Mouse (Mus musculus): ENCODE measurements around the gene AC170998.1. TPM values are rescaled to one million over a fixed set of nuclear protein-coding genes. Genes with fewer than 3 reads are reported as not detected.
A peak's percentile ranks its signal among the peaks of the same experiment; 100 is the strongest.

The AC170998.1 gene
- polyA plus RNA-seq, 1 experiment from 2014 or later, result 0.80 TPM

GRCm38 (mm10) chr17:28709552-28710290 is 16.2 kb upstream of the AC170998.1 start:
- DNase-seq, result no peak
- ATAC-seq, result peak; percentile 17; the same call in 1 of the 2 replicates
- peak overlapping the region; percentile 13; the same call in 1 of the 2 replicates for H3K4me2 ChIP-seq (ENCODE audit: low read depth, low read length)

GRCm38 (mm10) chr17:28710291-28710688 is 15.6 kb upstream of the AC170998.1 start:
- no peak for TF ChIP-seq EP300 (IDR thresholded peaks at IDR 0.05; ENCODE audit: low read depth)
- no peak for TF ChIP-seq CTCF (IDR thresholded peaks at IDR 0.05; ENCODE audit: low read depth)

More at GRCm38 (mm10) chr17:28709552-28710290, 16.2 kb upstream of the AC170998.1 start:
- Histone ChIP-seq H3K9ac (replicated peaks) (no peak overlapping the region; the same call in 1 of the 2 replicates), H3K9me3 (ENCODE audit: low read length) (no peaks in the 10 kb centered on the region), H3K4me3 (ENCODE audit: low read depth, low read length) (no peak overlapping the region), H3K27me3 (ENCODE audit: insufficient read depth, low read length) (no peaks in the 10 kb centered on the region), H3K27ac (ENCODE audit: low read depth) (peak overlapping the region; percentile 71; the same call in 1 of the 2 replicates), H3K4me1 (ENCODE audit: insufficient read depth) (peaks cover 46% of the 10 kb centered on the region), H3K36me3 (replicated peaks; ENCODE audit: insufficient read depth, low read length) (peaks cover 12% of the 10 kb centered on the region)
- WGBS (ENCODE audit: insufficient replicate concordance), result 59% methylated on average over 8 of the region's 8 CpGs
- TF ChIP-seq EP300 (IDR thresholded peaks at IDR 0.05; ENCODE audit: low read depth), result no peak
- TF ChIP-seq CTCF (IDR thresholded peaks at IDR 0.05; ENCODE audit: low read depth), result no peak

GRCm38 (mm10) chr17:28711237-28711636 is 14.6 kb upstream of the AC170998.1 start:
- Histone ChIP-seq H3K9ac (replicated peaks) (no peak overlapping the region), H3K9me3 (ENCODE audit: low read length) (no peaks in the 10 kb centered on the region), H3K4me3 (ENCODE audit: low read depth, low read length) (no peak overlapping the region), H3K36me3 (replicated peaks; ENCODE audit: insufficient read depth, low read length) (peaks cover 22% of the 10 kb centered on the region), H3K4me1 (ENCODE audit: insufficient read depth) (peaks cover 40% of the 10 kb centered on the region), H3K27me3 (ENCODE audit: insufficient read depth, low read length) (no peaks in the 10 kb centered on the region), H3K27ac (ENCODE audit: low read depth) (peak overlapping the region; percentile 53), H3K4me2 (ENCODE audit: low read depth, low read length) (no peak overlapping the region)
- DNase-seq (no peak), ATAC-seq (peak; percentile 12; the same call in 1 of the 2 replicates)
- TF ChIP-seq CTCF (IDR thresholded peaks at IDR 0.05; ENCODE audit: low read depth), result no peak
- 85% methylated on average over 6 of the region's 6 CpGs for WGBS (ENCODE audit: insufficient replicate concordance)

More at GRCm38 (mm10) chr17:28710291-28710688, 15.6 kb upstream of the AC170998.1 start:
- Histone ChIP-seq H3K36me3 (replicated peaks; ENCODE audit: insufficient read depth, low read length) (peaks cover 15% of the 10 kb centered on the region), H3K27ac (ENCODE audit: low read depth) (peak overlapping the region; percentile 34; the same call in 1 of the 2 replicates), H3K9me3 (ENCODE audit: low read length) (no peaks in the 10 kb centered on the region), H3K4me3 (ENCODE audit: low read depth, low read length) (no peak overlapping the region), H3K9ac (replicated peaks) (no peak overlapping the region), H3K4me1 (ENCODE audit: insufficient read depth) (peaks cover 46% of the 10 kb centered on the region), H3K27me3 (ENCODE audit: insufficient read depth, low read length) (no peaks in the 10 kb centered on the region), H3K4me2 (ENCODE audit: low read depth, low read length) (no peak overlapping the region)
- ATAC-seq, result no peak
- WGBS (ENCODE audit: insufficient replicate concordance), result 79% methylated on average over 8 of the region's 8 CpGs
- DNase-seq, result no peak

GRCm38 (mm10) chr17:28712305-28712704 is 13.6 kb upstream of the AC170998.1 start:
- H3K36me3 ChIP-seq (replicated peaks; ENCODE audit: insufficient read depth, low read length), result peaks cover 29% of the 10 kb centered on the region
- no peak overlapping the region for H3K4me2 ChIP-seq (ENCODE audit: low read depth, low read length)
- peaks cover 36% of the 10 kb centered on the region for H3K4me1 ChIP-seq (ENCODE audit: insufficient read depth)
- ATAC-seq (no peak), DNase-seq (no peak)
- no peak overlapping the region for H3K4me3 ChIP-seq (ENCODE audit: low read depth, low read length)
- H3K27me3 ChIP-seq (ENCODE audit: insufficient read depth, low read length), result no peaks in the 10 kb centered on the region
- WGBS (ENCODE audit: insufficient replicate concordance), result 72% methylated on average over 6 of the region's 6 CpGs
- no peaks in the 10 kb centered on the region for H3K9me3 ChIP-seq (ENCODE audit: low read length)
- no peak overlapping the region for H3K9ac ChIP-seq (replicated peaks)
- TF ChIP-seq CTCF (IDR thresholded peaks at IDR 0.05; ENCODE audit: low read depth), result no peak
- no peak for TF ChIP-seq EP300 (IDR thresholded peaks at IDR 0.05; ENCODE audit: low read depth)
- no peak overlapping the region for H3K27ac ChIP-seq (ENCODE audit: low read depth)

GRCm38 (mm10) chr17:28714006-28714405 is 11.9 kb upstream of the AC170998.1 start:
- DNase-seq, result no peak
- H3K9me3 ChIP-seq (ENCODE audit: low read length), result no peaks in the 10 kb centered on the region
- H3K4me3 ChIP-seq (ENCODE audit: low read depth, low read length), result no peak overlapping the region
- H3K9ac ChIP-seq (replicated peaks), result no peak overlapping the region
- H3K27me3 ChIP-seq (ENCODE audit: insufficient read depth, low read length), result no peaks in the 10 kb centered on the region
- H3K27ac ChIP-seq (ENCODE audit: low read depth), result no peak overlapping the region
- peak; percentile 36; the same call in 1 of the 2 replicates for TF ChIP-seq CTCF (IDR thresholded peaks at IDR 0.05; ENCODE audit: low read depth)
- no peak for TF ChIP-seq EP300 (IDR thresholded peaks at IDR 0.05; ENCODE audit: low read depth)
- no peak overlapping the region for H3K4me2 ChIP-seq (ENCODE audit: low read depth, low read length)
- peaks cover 26% of the 10 kb centered on the region for H3K4me1 ChIP-seq (ENCODE audit: insufficient read depth)
- ATAC-seq, result no peak
- peaks cover 39% of the 10 kb centered on the region for H3K36me3 ChIP-seq (replicated peaks; ENCODE audit: insufficient read depth, low read length)
- WGBS (ENCODE audit: insufficient replicate concordance), result 95% methylated on average over 3 of the region's 3 CpGs

GRCm38 (mm10) chr17:28715832-28716548 is 9.9 kb upstream of the AC170998.1 start:
- TF ChIP-seq CTCF (IDR thresholded peaks at IDR 0.05; ENCODE audit: low read depth) (no peak), EP300 (IDR thresholded peaks at IDR 0.05; ENCODE audit: low read depth) (no peak)
- no peaks in the 10 kb centered on the region for H3K27me3 ChIP-seq (ENCODE audit: insufficient read depth, low read length)
- no peak overlapping the region for H3K9ac ChIP-seq (replicated peaks)
- ATAC-seq, result no peak
- H3K4me2 ChIP-seq (ENCODE audit: low read depth, low read length), result no peak overlapping the region
- 0 out of 2 replicates have a peak overlapping the region, but pooled peaks have one; percentile 6 for H3K27ac ChIP-seq (ENCODE audit: low read depth)
- no peak for DNase-seq
- peaks cover 7% of the 10 kb centered on the region for H3K4me1 ChIP-seq (ENCODE audit: insufficient read depth)
- no peak overlapping the region for H3K4me3 ChIP-seq (ENCODE audit: low read depth, low read length)
- WGBS (ENCODE audit: insufficient replicate concordance), result 63% methylated on average over 6 of the region's 7 CpGs
- H3K9me3 ChIP-seq (ENCODE audit: low read length), result no peaks in the 10 kb centered on the region
- H3K36me3 ChIP-seq (replicated peaks; ENCODE audit: insufficient read depth, low read length), result peaks cover 57% of the 10 kb centered on the region
